Mouse (Mus musculus): ENCODE measurements around the gene Cap2.

DNA sequence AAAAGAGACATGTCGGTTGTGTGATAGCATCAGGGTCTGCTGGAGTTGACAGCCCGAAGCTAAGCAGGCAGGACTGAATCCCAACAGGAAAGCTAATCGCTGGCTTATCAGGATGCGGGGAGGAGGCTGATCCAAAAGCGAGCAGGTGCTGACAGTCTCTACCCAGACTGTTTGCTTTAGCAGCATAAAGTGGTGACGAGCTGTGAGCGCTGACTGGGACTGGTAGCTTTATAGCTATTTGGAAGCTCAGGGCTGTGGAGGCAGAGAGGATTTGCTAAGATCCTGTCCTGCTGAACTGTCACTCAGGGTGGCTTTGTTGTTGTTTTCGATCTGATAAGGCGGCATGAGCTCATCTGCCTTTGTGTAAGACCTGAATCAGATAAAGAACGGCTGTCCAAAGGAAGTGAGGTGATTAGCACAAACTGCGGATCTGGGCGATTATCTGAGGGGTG lies 69.5 kb downstream of the Cap2 start:
- TF ChIP-seq GATA1 (IDR thresholded peaks at IDR 0.05; ENCODE audit: low read length) (no peak), TAL1 (IDR thresholded peaks at IDR 0.05; ENCODE audit: low read length) (no peak)

Measured in erythroblast, embryonic 14.5 days (primary cell).